ENCODE assay signal across 15 mouse cellular contexts in the genomic region with DNA sequence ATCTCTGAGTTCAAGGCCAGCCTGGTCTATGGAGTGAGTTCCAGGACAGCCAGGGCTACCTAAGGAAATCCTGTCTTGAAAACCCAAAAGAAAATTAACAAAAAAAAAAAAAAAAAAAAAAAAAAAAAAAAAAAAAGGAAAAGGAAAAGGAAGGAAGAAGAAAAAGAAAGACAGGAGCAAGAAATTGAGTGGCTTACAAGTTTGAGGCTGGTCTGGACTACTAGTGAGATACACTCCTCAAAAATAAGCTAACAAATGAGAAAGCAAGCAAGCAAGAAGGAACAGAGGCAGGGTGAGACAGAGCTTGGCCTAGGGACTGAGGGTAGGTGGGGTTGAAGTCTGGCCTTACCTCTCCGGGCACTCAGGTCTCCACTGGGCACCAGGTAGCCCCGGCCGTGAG. TPM values are rescaled to one million over a fixed set of nuclear protein-coding genes. Genes with fewer than 3 reads are reported as not detected.
A peak's percentile ranks its signal among the peaks of the same experiment; 100 is the strongest.
DNase-seq lines count a peak whose midpoint lies in the region; ATAC-seq lines count a peak whose summit lies in the region.
"Had no signal": no experiment of that assay in that cellular context is flagged by ENCODE, and none has a peak within 500 bp of the region (broad histone marks: within the 10 kb centered on the region; RNA-seq: fewer than 3 reads in every experiment).

No protein-coding gene starts in this region.

- H3K36me3 ChIP-seq in heart, embryonic 14.5 days (ENCODE audit: control insufficient read depth, insufficient read depth, low read length), result peaks cover 35% of the 10 kb centered on the region
- peaks cover 21% of the 10 kb centered on the region for H3K36me3 ChIP-seq in lung, embryonic 16.5 days (ENCODE audit: control insufficient read depth, insufficient read depth, low read length)
- peaks cover 28% of the 10 kb centered on the region for H3K36me3 ChIP-seq in embryonic facial prominence, embryonic 15.5 days
- H3K36me3 ChIP-seq in stomach, embryonic 14.5 days (ENCODE audit: control insufficient read depth, insufficient read depth, low read length), result peaks cover 38% of the 10 kb centered on the region

- no peak overlapping the region for H3K27ac ChIP-seq in heart, embryonic 14.5 days (replicated peaks in 1 of 2; ENCODE audit: control insufficient read depth in 1 of 2, insufficient read depth in 1 of 2, low read depth in 2 of 2, low read length in 2 of 2)
- peak overlapping the region; percentile 83 for H3K27ac ChIP-seq in lung, embryonic 16.5 days (ENCODE audit: low read length)
- H3K27ac ChIP-seq in embryonic facial prominence, embryonic 15.5 days (replicated peaks), result peak overlapping the region; percentile 53
- peak overlapping the region; percentile 55; the same call in 1 of the 2 replicates for H3K27ac ChIP-seq in stomach, embryonic 14.5 days (ENCODE audit: low read length)
- H3K27ac ChIP-seq: liver, embryonic 12.5 days had no signal

- WGBS in heart, embryonic 14.5 days, result 30% methylated on average over 3 of the region's 3 CpGs
- 52% methylated on average over 3 of the region's 3 CpGs for WGBS in lung, embryonic 16.5 days
- 73% methylated on average over 3 of the region's 3 CpGs for WGBS in embryonic facial prominence, embryonic 15.5 days
- 74% methylated on average over 3 of the region's 3 CpGs for WGBS in stomach, embryonic 14.5 days

- H3K4me3 ChIP-seq in heart, embryonic 14.5 days (ENCODE audit: control insufficient read depth in 1 of 2, insufficient read depth in 1 of 2, low read depth in 1 of 2, low read length in 2 of 2), result no peak overlapping the region
- peak overlapping the region; percentile 37; the same call in 1 of the 2 replicates for H3K4me3 ChIP-seq in lung, embryonic 16.5 days (ENCODE audit: low read length)
- 0 out of 2 replicates have a peak overlapping the region, but pooled peaks have one; percentile 6 for H3K4me3 ChIP-seq in embryonic facial prominence, embryonic 15.5 days (replicated peaks)
- no peak overlapping the region for H3K4me3 ChIP-seq in stomach, embryonic 14.5 days (ENCODE audit: low read depth, low read length)
- H3K4me3 ChIP-seq: liver, embryonic 12.5 days; myocyte had no signal

- H3K4me2 ChIP-seq in heart, embryonic 14.5 days (ENCODE audit: low read length), result peak overlapping the region; percentile 66
- H3K4me2 ChIP-seq in lung, embryonic 16.5 days (ENCODE audit: low read depth, low read length), result peak overlapping the region; percentile 59; the same call in 1 of the 2 replicates
- H3K4me2 ChIP-seq in embryonic facial prominence, embryonic 15.5 days (replicated peaks), result peak overlapping the region; percentile 30; the same call in 1 of the 2 replicates
- peak overlapping the region; percentile 33; the same call in 1 of the 2 replicates for H3K4me2 ChIP-seq in stomach, embryonic 14.5 days (replicated peaks; ENCODE audit: low read depth, low read length)

- H3K9me3 ChIP-seq in heart, embryonic 14.5 days (ENCODE audit: control insufficient read depth, low read length), result peaks cover 16% of the 10 kb centered on the region; the same call in 1 of the 2 replicates
- peaks cover 8% of the 10 kb centered on the region for H3K9me3 ChIP-seq in lung, embryonic 16.5 days (ENCODE audit: control insufficient read depth, low read length)
- H3K9me3 ChIP-seq in embryonic facial prominence, embryonic 15.5 days (replicated peaks), result peaks cover 11% of the 10 kb centered on the region; the same call in 1 of the 2 replicates
- peaks cover 8% of the 10 kb centered on the region; the same call in 1 of the 2 replicates for H3K9me3 ChIP-seq in stomach, embryonic 14.5 days (ENCODE audit: control insufficient read depth, low read depth, low read length)

- no peak for ATAC-seq in heart, embryonic 14.5 days (ENCODE audit: insufficient number of reproducible peaks, insufficient read depth, low FRiP score, low read depth)
- ATAC-seq in lung, embryonic 16.5 days (ENCODE audit: low read depth), result no peak
- no peak for ATAC-seq in embryonic facial prominence, embryonic 15.5 days (ENCODE audit: insufficient number of reproducible peaks, low FRiP score, low TSS enrichment, low read depth)
- no peak for ATAC-seq in stomach, embryonic 14.5 days (ENCODE audit: insufficient number of reproducible peaks, insufficient read depth, low FRiP score, low read depth)

- DNase-seq in heart, postnatal 14 days, result no peak
- DNase-seq in lung, adult 18-20 months, result no peak
- DNase-seq in cerebellum, postnatal 25 days, result no peak
- DNase-seq: adrenal gland, adult 8-10 months; layer of hippocampus, adult 9-11 months had no signal

- no peak overlapping the region for H3K9ac ChIP-seq in heart, embryonic 14.5 days (ENCODE audit: low read length)
- H3K9ac ChIP-seq in lung, embryonic 16.5 days (ENCODE audit: low read length), result peak overlapping the region; percentile 50; the same call in 1 of the 2 replicates
- H3K9ac ChIP-seq in embryonic facial prominence, embryonic 15.5 days, result no peak overlapping the region
- no peak overlapping the region for H3K9ac ChIP-seq in stomach, embryonic 14.5 days (replicated peaks; ENCODE audit: low read depth, low read length)
- H3K9ac ChIP-seq: forebrain, postnatal 0 days; liver, embryonic 12.5 days had no signal

- H3K4me1 ChIP-seq in heart, embryonic 14.5 days (ENCODE audit: control insufficient read depth in 2 of 2, insufficient read depth in 2 of 2, low read length in 2 of 2), result peaks cover 8 to 19% of the 10 kb centered on the region in 2 experiments
- H3K4me1 ChIP-seq in lung, embryonic 16.5 days (replicated peaks; ENCODE audit: control insufficient read depth, insufficient read depth, low read length), result peaks cover 20% of the 10 kb centered on the region
- H3K4me1 ChIP-seq in embryonic facial prominence, embryonic 15.5 days, result peaks cover 14% of the 10 kb centered on the region
- 0 out of 2 replicates have a peak, but pooled peaks cover 13% of the 10 kb centered on the region for H3K4me1 ChIP-seq in stomach, embryonic 14.5 days (ENCODE audit: control insufficient read depth, insufficient read depth, low read length)

- intact Hi-C loops in heart, postnatal 14 days (cut with DNase I), result loop anchor here (2.0 kb wide), 1 partner anchor 19 kb away; no protein-coding TSS in a partner anchor

- peaks cover 19% of the 10 kb centered on the region for H3K27me3 ChIP-seq in heart, embryonic 14.5 days (ENCODE audit: control insufficient read depth, insufficient read depth, low read length)
- no peaks in the 10 kb centered on the region for H3K27me3 ChIP-seq in lung, embryonic 16.5 days (ENCODE audit: control insufficient read depth, insufficient read depth, low read depth, low read length)
- peaks cover 5% of the 10 kb centered on the region; the same call in 1 of the 2 replicates for H3K27me3 ChIP-seq in embryonic facial prominence, embryonic 15.5 days
- H3K27me3 ChIP-seq in stomach, embryonic 14.5 days (ENCODE audit: control insufficient read depth, insufficient read depth, low read length), result no peaks in the 10 kb centered on the region

RNA-seq across cellular contexts. Expression of gene Ltbp4, which starts 27.7 kb away (rescaled TPM):
- 47.7 and 55.1 TPM in 2 replicates for polyA plus RNA-seq in heart, embryonic 14.5 days (2014; fragmentation: Nextera tagmentation; extraction: Ambion mirVana)
- 100 to 1,000 TPM; 354 to 358 TPM for total RNA-seq in heart, postnatal 14 days (2021)
- polyA plus RNA-seq in lung, embryonic 16.5 days (2015; fragmentation: Nextera tagmentation; extraction: Ambion mirVana), result 107 and 127 TPM in 2 replicates
- polyA plus RNA-seq in embryonic facial prominence, embryonic 15.5 days (2015; fragmentation: Nextera tagmentation; extraction: Ambion mirVana), result 85.5 and 92.3 TPM in 2 replicates
- 178 and 189 TPM in 2 replicates for polyA plus RNA-seq in stomach, embryonic 14.5 days (2014; fragmentation: Nextera tagmentation; extraction: Ambion mirVana)

RNA-seq across cellular contexts. Expression of gene Shkbp1, which starts 46.0 kb away (rescaled TPM):
- polyA plus RNA-seq in heart, embryonic 14.5 days (2014; fragmentation: Nextera tagmentation; extraction: Ambion mirVana), result 18.3 and 22.0 TPM in 2 replicates
- 1 to 10 TPM; 8.6 to 9.7 TPM for total RNA-seq in heart, postnatal 14 days (2021)
- polyA plus RNA-seq in lung, embryonic 16.5 days (2015; fragmentation: Nextera tagmentation; extraction: Ambion mirVana), result 43.6 and 46.2 TPM in 2 replicates
- polyA plus RNA-seq in embryonic facial prominence, embryonic 15.5 days (2015; fragmentation: Nextera tagmentation; extraction: Ambion mirVana), result 36.8 and 46.2 TPM in 2 replicates
- 41.5 and 41.6 TPM in 2 replicates for polyA plus RNA-seq in stomach, embryonic 14.5 days (2014; fragmentation: Nextera tagmentation; extraction: Ambion mirVana)

RNA-seq across cellular contexts. Expression of gene Gm20479, which starts 47.4 kb away (rescaled TPM):
- polyA plus RNA-seq in heart, embryonic 14.5 days (2014; fragmentation: Nextera tagmentation; extraction: Ambion mirVana), result not detected in 2 replicates
- under 1 TPM in 1 of 2 experiments, not detected in 1; 0.76 TPM for total RNA-seq in heart, postnatal 14 days (2021)
- polyA plus RNA-seq in lung, embryonic 16.5 days (2015; fragmentation: Nextera tagmentation; extraction: Ambion mirVana), result 0.52 and 1.1 TPM in 2 replicates
- 0.35 and 0.43 TPM in 2 replicates for polyA plus RNA-seq in embryonic facial prominence, embryonic 15.5 days (2015; fragmentation: Nextera tagmentation; extraction: Ambion mirVana)
- polyA plus RNA-seq in stomach, embryonic 14.5 days (2014; fragmentation: Nextera tagmentation; extraction: Ambion mirVana), result 0.53 and 1.9 TPM in 2 replicates
- total RNA-seq: forebrain, postnatal 0 days; left cerebral cortex, postnatal 14 days; megakaryocyte progenitor cell, adult 5-6 weeks had no signal
- polyA plus RNA-seq: forebrain, postnatal 0 days; kidney, adult 2 months; liver, embryonic 12.5 days had no signal

RNA-seq across cellular contexts. Expression of gene Numbl, which starts 51.6 kb away (rescaled TPM):
- polyA plus RNA-seq in heart, embryonic 14.5 days (2014; fragmentation: Nextera tagmentation; extraction: Ambion mirVana), result 3.3 and 5.4 TPM in 2 replicates
- 1 to 10 TPM; 7.9 to 8.5 TPM for total RNA-seq in heart, postnatal 14 days (2021)
- 14.8 and 14.9 TPM in 2 replicates for polyA plus RNA-seq in lung, embryonic 16.5 days (2015; fragmentation: Nextera tagmentation; extraction: Ambion mirVana)
- polyA plus RNA-seq in embryonic facial prominence, embryonic 15.5 days (2015; fragmentation: Nextera tagmentation; extraction: Ambion mirVana), result 48.7 and 49.3 TPM in 2 replicates
- 15.0 and 16.5 TPM in 2 replicates for polyA plus RNA-seq in stomach, embryonic 14.5 days (2014; fragmentation: Nextera tagmentation; extraction: Ambion mirVana)

Comparison
In these comparisons a context has a peak if more than half of its experiments do, and no peak if none do; other contexts are left out.
1. H3K27ac ChIP-seq: peak in lung, embryonic 16.5 days (single experiment), embryonic facial prominence, embryonic 15.5 days (single experiment) and stomach, embryonic 14.5 days (single experiment); none in heart, embryonic 14.5 days (0 of 2).
2. H3K4me3 ChIP-seq: peak in lung, embryonic 16.5 days (single experiment) and embryonic facial prominence, embryonic 15.5 days (single experiment); none in heart, embryonic 14.5 days (0 of 2) and stomach, embryonic 14.5 days (single experiment).
3. Peak in every context shown above with its lines, with median percentiles within 50 percentile points of each other: H3K4me2 ChIP-seq.